Mouse (Mus musculus) cortical plate, adult 2 months (tissue): ENCODE data around the gene Rest.

Experiments
- CTCF ChIP-seq: fragments of 200-500 bp; IDR thresholded peaks from 2 replicates; pipeline ENCODE4 v1.5.1; 2011; ENCODE audit warnings: mild to moderate bottlenecking, control low read depth, low read length; ENCODE audit not compliant: insufficient read depth; ENCODE audit errors: extremely low read depth
- POLR2A ChIP-seq: fragments of 200-500 bp; IDR thresholded peaks from 2 replicates; pipeline ENCODE4 v1.6.1; 2011; ENCODE audit warnings: mild to moderate bottlenecking, low read length, control low read depth; ENCODE audit not compliant: insufficient read depth; ENCODE audit errors: extremely low read depth

DNA sequence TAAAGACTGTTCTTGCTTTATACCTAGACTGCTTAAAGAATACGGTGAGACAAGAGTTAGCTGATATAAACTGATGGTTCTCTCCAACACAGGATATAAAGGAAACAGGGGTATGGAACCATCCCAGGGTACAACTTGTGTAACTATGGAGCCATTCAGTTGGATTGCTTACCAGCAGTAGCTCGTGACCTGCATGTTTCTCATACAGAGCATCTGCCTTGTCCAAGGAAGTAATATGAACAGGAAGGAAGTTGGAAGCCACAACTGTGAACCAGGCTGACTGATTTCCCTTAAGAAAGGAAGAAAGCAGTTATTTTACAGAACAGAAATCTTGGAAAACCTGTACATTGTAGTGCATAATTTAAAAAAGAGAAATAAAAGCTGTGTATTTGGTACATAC is 34.2 kb downstream of the Rest start:
- TF ChIP-seq CTCF, result no peak
- TF ChIP-seq POLR2A, result no peak
